Mouse (Mus musculus) lung, postnatal 0 days (tissue): Measurements from ENCODE around the gene Alkal2.

ENCODE experiments used
- CTCF ChIP-seq: IDR thresholded peaks from 2 replicates; pipeline ENCODE4 v1.5.1; 2016; ENCODE audit warnings: antibody characterized with exemption, mild to moderate bottlenecking
- EP300 ChIP-seq: IDR thresholded peaks from 2 replicates; pipeline ENCODE4 v1.6.1; 2016; ENCODE audit warnings: antibody characterized with exemption, mild to moderate bottlenecking, control low read depth

GRCm38 (mm10) chr12:30888003-30888402 lies 3.9 kb downstream of the Alkal2 start:
- TF ChIP-seq EP300: no peak
- TF ChIP-seq CTCF: no peak
